Mouse (Mus musculus) thymus, adult 2 months (tissue): ENCODE measurements at regions not wholly inside any gene's neighbourhood (a gene's known extent, or its start where the extent isn't known, plus 50 kb on each side); places are given as distances from the start of the nearest gene placed in this dataset.

ENCODE experiments used
- CTCF ChIP-seq: fragments of 200-500 bp; IDR thresholded peaks from 2 replicates; pipeline ENCODE4 v1.5.1; 2012; ENCODE audit warnings: mild to moderate bottlenecking, control low read depth, low read length, moderate library complexity, borderline replicate concordance; ENCODE audit not compliant: control insufficient read depth, poor library complexity, insufficient read depth; ENCODE audit errors: extremely low read depth
- POLR2A ChIP-seq: fragments of 200-500 bp; IDR thresholded peaks from 2 replicates; pipeline ENCODE4 v1.6.1; 2012; ENCODE audit warnings: mild to moderate bottlenecking, low read length, control low read depth, moderate library complexity; ENCODE audit not compliant: control insufficient read depth, poor library complexity, insufficient read depth; ENCODE audit errors: extremely low read depth

DNA sequence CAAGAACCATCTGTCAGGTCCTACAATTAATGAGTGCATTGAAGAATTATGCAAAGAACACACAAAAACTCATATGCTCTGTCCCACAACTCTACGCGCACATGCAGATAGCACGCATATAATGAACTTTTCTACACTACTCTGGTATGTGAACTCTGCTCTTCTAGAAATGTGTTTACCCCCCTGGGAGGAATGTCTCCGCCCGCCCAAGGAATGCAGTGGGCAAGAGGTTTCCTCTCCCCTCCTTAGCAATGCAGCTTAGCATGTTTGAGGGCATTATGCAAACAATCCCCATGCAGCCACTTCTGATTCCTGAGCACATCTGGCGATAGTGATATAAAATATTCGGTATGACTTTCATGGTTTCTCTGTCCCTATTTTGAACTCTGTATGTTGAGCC, 59.0 kb upstream of the Tgfbr2 start:
- TF ChIP-seq POLR2A (no peak), CTCF (no peak)
